Comparison of ENCODE assay signal across 8 mouse cellular contexts in genomic region chr17:80205657-80206056, GRCm38 (mm10). TPM values are rescaled to one million over a fixed set of nuclear protein-coding genes. Genes with fewer than 3 reads are reported as not detected.
A peak's percentile ranks its signal among the peaks of the same experiment; 100 is the strongest.
DNase-seq lines count a peak whose midpoint lies in the region; ATAC-seq and TF ChIP-seq lines count a peak whose summit lies in the region.
"Had no signal": no experiment of that assay in that cellular context is flagged by ENCODE, and none has a peak within 500 bp of the region (broad histone marks: within the 10 kb centered on the region; RNA-seq: fewer than 3 reads in every experiment).

No protein-coding gene starts in this region.

- no peak for TF ChIP-seq EP300 in stomach, postnatal 0 days (optimal IDR thresholded peaks at IDR 0.05)

- ATAC-seq in megakaryocyte, adult 5-6 weeks (ENCODE audit: poor library complexity, severe bottlenecking), result no peak
- ATAC-seq in forebrain, embryonic 13.5 days, result no peak
- ATAC-seq in limb, embryonic 14.5 days (ENCODE audit: low FRiP score, low read depth), result no peak
- ATAC-seq in stomach, postnatal 0 days (ENCODE audit: low FRiP score, low TSS enrichment), result no peak

- DNase-seq in limb, embryonic 14.5 days (ENCODE audit: low spot score), result no peak
- no peak for DNase-seq in stomach, postnatal 0 days (ENCODE audit: low spot score)
- no peak for DNase-seq in cerebellum, postnatal 4 days (ENCODE audit: low spot score in 2 of 2)
- DNase-seq in urinary bladder, postnatal 14 days (ENCODE audit: low spot score), result no peak

- no peak for TF ChIP-seq CTCF in stomach, postnatal 0 days (IDR thresholded peaks at IDR 0.05; ENCODE audit: low read depth)

- H3K4me3 ChIP-seq in megakaryocyte, embryonic 14.5 days (replicated peaks), result peak overlapping the region; percentile 99
- peak overlapping the region; percentile 90 for H3K4me3 ChIP-seq in forebrain, embryonic 13.5 days
- H3K4me3 ChIP-seq in limb, embryonic 14.5 days (replicated peaks; ENCODE audit: low read length), result peak overlapping the region; percentile 89
- peak overlapping the region; percentile 97 for H3K4me3 ChIP-seq in stomach, postnatal 0 days (ENCODE audit: low read depth, low read length)

- H3K27me3 ChIP-seq in megakaryocyte, embryonic 14.5 days (replicated peaks), result no peaks in the 10 kb centered on the region
- no peaks in the 10 kb centered on the region for H3K27me3 ChIP-seq in forebrain, embryonic 13.5 days
- H3K27me3 ChIP-seq in limb, embryonic 14.5 days (ENCODE audit: control insufficient read depth, insufficient read depth, low read length), result no peaks in the 10 kb centered on the region
- H3K27me3 ChIP-seq in stomach, postnatal 0 days (ENCODE audit: control insufficient read depth, insufficient read depth, low read length), result no peaks in the 10 kb centered on the region

- 44% methylated on average over 5 of the region's 5 CpGs for WGBS in forebrain, embryonic 13.5 days
- WGBS in limb, embryonic 14.5 days, result 25% methylated on average over 5 of the region's 5 CpGs
- WGBS in stomach, postnatal 0 days, result 7% methylated on average over 5 of the region's 5 CpGs

- no peak for TF ChIP-seq POLR2A in limb, embryonic 14.5 days (IDR thresholded peaks at IDR 0.05; ENCODE audit: borderline replicate concordance, extremely low read depth, insufficient read depth, insufficient read length)

- no peaks in the 10 kb centered on the region for H3K9me3 ChIP-seq in megakaryocyte, embryonic 14.5 days
- H3K9me3 ChIP-seq in forebrain, embryonic 13.5 days (replicated peaks), result no peaks in the 10 kb centered on the region
- H3K9me3 ChIP-seq in limb, embryonic 14.5 days (ENCODE audit: control insufficient read depth, low read length), result no peaks in the 10 kb centered on the region
- no peaks in the 10 kb centered on the region for H3K9me3 ChIP-seq in stomach, postnatal 0 days (ENCODE audit: control insufficient read depth, low read length)

- H3K9ac ChIP-seq in forebrain, embryonic 13.5 days, result peak overlapping the region; percentile 99
- peak overlapping the region; percentile 99 for H3K9ac ChIP-seq in limb, embryonic 14.5 days (ENCODE audit: low read depth, low read length, severe bottlenecking)
- peak overlapping the region; percentile 97 for H3K9ac ChIP-seq in stomach, postnatal 0 days (ENCODE audit: low read length)

- H3K4me1 ChIP-seq in megakaryocyte, embryonic 14.5 days, result peaks cover 14% of the 10 kb centered on the region
- peaks cover 25% of the 10 kb centered on the region for H3K4me1 ChIP-seq in forebrain, embryonic 13.5 days
- peaks cover 12% of the 10 kb centered on the region for H3K4me1 ChIP-seq in limb, embryonic 14.5 days (ENCODE audit: control insufficient read depth, insufficient read depth, low read length)
- H3K4me1 ChIP-seq in stomach, postnatal 0 days (replicated peaks; ENCODE audit: control insufficient read depth, insufficient read depth), result no peaks in the 10 kb centered on the region

- H3K27ac ChIP-seq in forebrain, embryonic 13.5 days, result peak overlapping the region; percentile 99; the same call in 1 of the 2 replicates
- H3K27ac ChIP-seq in limb, embryonic 14.5 days (replicated peaks; ENCODE audit: low read depth, low read length), result no peak overlapping the region
- H3K27ac ChIP-seq in stomach, postnatal 0 days (replicated peaks), result peak overlapping the region; percentile 99; the same call in 1 of the 2 replicates

- peak overlapping the region; percentile 88 for H3K4me2 ChIP-seq in forebrain, embryonic 13.5 days
- peak overlapping the region; percentile 62 for H3K4me2 ChIP-seq in limb, embryonic 14.5 days (replicated peaks; ENCODE audit: low read depth, low read length, severe bottlenecking)
- H3K4me2 ChIP-seq in stomach, postnatal 0 days (replicated peaks; ENCODE audit: low read depth), result peak overlapping the region; percentile 86

- H3K36me3 ChIP-seq in megakaryocyte, embryonic 14.5 days (replicated peaks; ENCODE audit: low read length), result peaks cover 46% of the 10 kb centered on the region
- H3K36me3 ChIP-seq in forebrain, embryonic 13.5 days (ENCODE audit: poor library complexity, severe bottlenecking), result peaks cover 42% of the 10 kb centered on the region
- peaks cover 43% of the 10 kb centered on the region for H3K36me3 ChIP-seq in limb, embryonic 14.5 days (ENCODE audit: control insufficient read depth, insufficient read depth, low read length)
- peaks cover 13% of the 10 kb centered on the region for H3K36me3 ChIP-seq in stomach, postnatal 0 days (ENCODE audit: control insufficient read depth, insufficient read depth, low read length)

RNA-seq across cellular contexts. Expression of gene Srsf7, which starts 1.4 kb away (rescaled TPM):
- polyA plus RNA-seq in megakaryocyte, embryonic 14.5 days (2012; ENCODE audit: insufficient read depth, low replicate concordance), result 7.3 and 57.6 TPM in 2 replicates
- total RNA-seq in megakaryocyte, adult 5-6 weeks (2015), result 288 and 324 TPM in 2 replicates
- total RNA-seq in megakaryocyte, adult 5-6 weeks (2017), result 271 and 290 TPM in 2 replicates
- 747 and 755 TPM in 2 replicates for polyA plus RNA-seq in forebrain, embryonic 13.5 days (2015; fragmentation: Nextera tagmentation; extraction: Ambion mirVana)
- polyA plus RNA-seq in limb, embryonic 14.5 days (2012; rRNA removed), result 363 and 429 TPM in 2 replicates
- 577 and 588 TPM in 2 replicates for polyA plus RNA-seq in limb, embryonic 14.5 days (2014; fragmentation: Nextera tagmentation; extraction: Ambion mirVana)
- 208 and 212 TPM in 2 replicates for polyA plus RNA-seq in stomach, postnatal 0 days (2015; fragmentation: Nextera tagmentation; extraction: Ambion mirVana)

RNA-seq across cellular contexts. Expression of gene Ttc39d, which starts 1.6 kb away (rescaled TPM):
- 0.20 TPM in 1 of 2 replicates, not detected in the other for polyA plus RNA-seq in megakaryocyte, embryonic 14.5 days (2012; ENCODE audit: insufficient read depth, low replicate concordance)
- total RNA-seq in megakaryocyte, adult 5-6 weeks (2015), result not detected in 2 replicates
- 0.15 TPM in 1 of 2 replicates, not detected in the other for total RNA-seq in megakaryocyte, adult 5-6 weeks (2017)
- 0.11 and 0.13 TPM in 2 replicates for polyA plus RNA-seq in forebrain, embryonic 13.5 days (2015; fragmentation: Nextera tagmentation; extraction: Ambion mirVana)
- polyA plus RNA-seq in limb, embryonic 14.5 days (2012; rRNA removed), result 0.03 and 0.11 TPM in 2 replicates
- not detected in 2 replicates for polyA plus RNA-seq in limb, embryonic 14.5 days (2014; fragmentation: Nextera tagmentation; extraction: Ambion mirVana)
- polyA plus RNA-seq in stomach, postnatal 0 days (2015; fragmentation: Nextera tagmentation; extraction: Ambion mirVana), result 0.05 TPM in 2 replicates
- total RNA-seq: megakaryocyte-erythroid progenitor cell, adult 5-6 weeks had no signal

RNA-seq across cellular contexts. Expression of gene Gemin6, which starts 18.6 kb away (rescaled TPM):
- polyA plus RNA-seq in megakaryocyte, embryonic 14.5 days (2012; ENCODE audit: insufficient read depth, low replicate concordance), result 0.27 TPM in 1 of 2 replicates, not detected in the other
- total RNA-seq in megakaryocyte, adult 5-6 weeks (2015), result 13.7 and 21.6 TPM in 2 replicates
- 13.4 and 16.2 TPM in 2 replicates for total RNA-seq in megakaryocyte, adult 5-6 weeks (2017)
- 33.6 and 35.8 TPM in 2 replicates for polyA plus RNA-seq in forebrain, embryonic 13.5 days (2015; fragmentation: Nextera tagmentation; extraction: Ambion mirVana)
- polyA plus RNA-seq in limb, embryonic 14.5 days (2012; rRNA removed), result 10.8 and 16.7 TPM in 2 replicates
- polyA plus RNA-seq in limb, embryonic 14.5 days (2014; fragmentation: Nextera tagmentation; extraction: Ambion mirVana), result 30.8 and 34.7 TPM in 2 replicates
- 15.2 and 17.8 TPM in 2 replicates for polyA plus RNA-seq in stomach, postnatal 0 days (2015; fragmentation: Nextera tagmentation; extraction: Ambion mirVana)
